Mouse (Mus musculus): ENCODE results near the gene Gabrr1.

- TF ChIP-seq POLR2A (IDR thresholded peaks at IDR 0.05; ENCODE audit: insufficient read length, low read depth) (no peak), MYOG (IDR thresholded peaks at IDR 0.05; ENCODE audit: control insufficient read depth in 1 of 3, insufficient read depth in 1 of 3, insufficient read length in 2 of 3, low read depth in 2 of 3) (no peak), TCF3 (IDR thresholded peaks at IDR 0.05; ENCODE audit: insufficient read length, low read depth) (no peak), REST (IDR thresholded peaks at IDR 0.05; ENCODE audit: insufficient read depth, insufficient read length) (no peak), MAX (IDR thresholded peaks at IDR 0.05; ENCODE audit: low read depth) (no peak), CEBPB (IDR thresholded peaks at IDR 0.05; ENCODE audit: insufficient read depth, poor library complexity, severe bottlenecking) (no peak), POLR2AphosphoS2 (IDR thresholded peaks at IDR 0.05; ENCODE audit: insufficient read length, low read depth) (no peak), USF1 (IDR thresholded peaks at IDR 0.05; ENCODE audit: low read depth) (no peak), E2F4 (IDR thresholded peaks at IDR 0.05; ENCODE audit: insufficient read depth) (no peak), TCF12 (IDR thresholded peaks at IDR 0.05; ENCODE audit: insufficient read depth, poor library complexity, severe bottlenecking) (no peak), MYOD1 (IDR thresholded peaks at IDR 0.05; ENCODE audit: control insufficient read depth in 1 of 3, insufficient read length in 2 of 3, low read depth in 2 of 3) (no peak), SRF (IDR thresholded peaks at IDR 0.05; ENCODE audit: control insufficient read depth, insufficient read length, low read depth) (no peak)
Observed at GRCm38 (mm10) chr4:33189735-33190036, 57.4 kb downstream of the Gabrr1 start, which contains the start of gene Pm20d2.

Measured in myocyte (in vitro differentiated cells).